Mouse (Mus musculus): ENCODE measurements around the gene Mecom.

DNA sequence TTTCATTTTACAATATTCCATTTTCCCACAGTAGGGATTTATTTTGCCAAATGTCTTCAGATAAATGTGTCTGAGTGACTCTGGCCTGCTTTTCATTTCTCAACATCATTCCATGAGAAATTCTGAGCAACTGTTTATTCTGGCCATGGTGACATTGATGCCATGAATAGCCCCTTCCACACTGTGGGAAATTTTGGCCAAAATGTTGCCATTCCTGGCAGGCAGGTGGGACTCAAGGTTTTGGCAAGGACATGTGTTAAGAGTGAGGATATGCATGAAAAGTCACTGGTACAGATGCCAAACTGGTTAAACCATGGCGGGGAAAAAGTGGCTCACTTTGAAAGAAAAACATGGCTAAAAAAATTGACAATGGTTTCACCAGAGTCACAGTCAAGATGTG, 456.4 kb downstream of the Mecom start:
- TF ChIP-seq CTCF (conservative IDR thresholded peaks at IDR 0.05; ENCODE audit: low read length) = no peak
- no peak for TF ChIP-seq POU5F1 (IDR thresholded peaks at IDR 0.05; ENCODE audit: borderline replicate concordance, low read length)
- no peak for TF ChIP-seq NANOG (IDR thresholded peaks at IDR 0.05; ENCODE audit: borderline replicate concordance, low read length)

Data from E14TG2a.4 (cell line).